Mouse (Mus musculus) ES-E14 (cell line): Measurements from ENCODE around the gene Klhdc7b. TPM values are rescaled to one million over a fixed set of nuclear protein-coding genes. Genes with fewer than 3 reads are reported as not detected.
"Not testable (repeated sequence)": the region's sequence is repeated elsewhere in the genome, so short reads cannot be mapped to it uniquely, and the experiment has no call there.

Experiments used
- DNase-seq: peaks from one replicate; pipeline ENCODE4 v3.0.0-alpha.2; 2013; ENCODE audit warnings: low read depth, low spot score
- H3K27ac ChIP-seq: 2 replicates; pipeline ENCODE4 v1.5.1; 2012; ENCODE audit warnings: low read depth, mild to moderate bottlenecking, low read length, moderate library complexity, mixed read lengths; ENCODE audit not compliant: poor library complexity, insufficient read depth, severe bottlenecking
- H3K36me3 ChIP-seq: 2 replicates; pipeline ENCODE4 v1.6.1; 2012; ENCODE audit warnings: mild to moderate bottlenecking, low read length, moderate library complexity, mixed read lengths; ENCODE audit not compliant: control insufficient read depth, poor library complexity, insufficient read depth, severe bottlenecking
- H3K4me1 ChIP-seq, 2 experiments: fragments of 150-350 bp in 1 of 2; sonication (generic) in 1 of 2; 2 replicates each; pipeline ENCODE4 v1.6.1; 2012; ENCODE audit warnings: low read length in 2 of 2, mild to moderate bottlenecking in 1 of 2, mixed read lengths in 1 of 2; ENCODE audit not compliant: control insufficient read depth in 2 of 2, insufficient read depth in 2 of 2, poor library complexity in 1 of 2
- H3K4me3 ChIP-seq, 2 experiments: fragments of 150-350 bp in 1 of 2; sonication (generic) in 1 of 2; 2 replicates each; pipeline ENCODE4 v1.5.1; 2012; ENCODE audit warnings: low read length in 2 of 2, low read depth in 1 of 2, mild to moderate bottlenecking in 1 of 2, mixed read lengths in 1 of 2; ENCODE audit not compliant: insufficient read depth in 1 of 2, poor library complexity in 1 of 2, severe bottlenecking in 1 of 2
- H3K9ac ChIP-seq: 2 replicates; pipeline ENCODE4 v1.6.1; 2012; ENCODE audit warnings: low read depth, mild to moderate bottlenecking, low read length, mixed read lengths; ENCODE audit not compliant: poor library complexity, insufficient read depth, severe bottlenecking
- H3K9me3 ChIP-seq: fragments of 150-350 bp; sonication (generic); 2 replicates; pipeline ENCODE4 v1.6.1; 2012; ENCODE audit warnings: low read depth, mild to moderate bottlenecking, low read length; ENCODE audit not compliant: control insufficient read depth, insufficient read depth
- CHD2 ChIP-seq: IDR thresholded peaks from 2 replicates; pipeline ENCODE4 v1.6.1; 2014; ENCODE audit warnings: mild to moderate bottlenecking, low read depth, low read length, inconsistent platforms
- HCFC1 ChIP-seq: IDR thresholded peaks from 2 replicates; pipeline ENCODE4 v1.6.1; 2012; ENCODE audit warnings: low read length, inconsistent platforms, borderline replicate concordance; ENCODE audit not compliant: insufficient read depth
- MAFK ChIP-seq: IDR thresholded peaks from 2 replicates; pipeline ENCODE4 v1.6.1; 2014; ENCODE audit warnings: mild to moderate bottlenecking, low read depth, low read length, inconsistent platforms; ENCODE audit not compliant: insufficient read depth
- ZC3H11A ChIP-seq: IDR thresholded peaks from 2 replicates; pipeline ENCODE4 v1.6.1; 2012; ENCODE audit warnings: low read depth, mild to moderate bottlenecking, inconsistent platforms, low read length, borderline replicate concordance
- ZNF384 ChIP-seq: IDR thresholded peaks from 2 replicates; pipeline ENCODE4 v1.6.1; 2012; ENCODE audit warnings: low read depth, low read length, inconsistent platforms
- in situ Hi-C, 2 experiments: fragments of 600-800 bp; cut with MboI; formaldehyde crosslinking; loops; one replicate each; pipeline ENCODE4 v1.15.1; 2025; ENCODE audit warnings: low sequenced_read_pairs in 2 of 2, inconsistent platforms in 1 of 2; ENCODE audit not compliant: unreplicated experiment in 2 of 2
- total RNA-seq: library from RNA; depleted of rRNA; stranded (reverse); fragments of 300-350 nt; gene quantifications from 2 replicates; pipeline ENCODE4 v1.2.3, GENCODE M21; 2012

Gene Klhdc7b
- total RNA-seq, 1 experiment: 0.13 TPM

DNA sequence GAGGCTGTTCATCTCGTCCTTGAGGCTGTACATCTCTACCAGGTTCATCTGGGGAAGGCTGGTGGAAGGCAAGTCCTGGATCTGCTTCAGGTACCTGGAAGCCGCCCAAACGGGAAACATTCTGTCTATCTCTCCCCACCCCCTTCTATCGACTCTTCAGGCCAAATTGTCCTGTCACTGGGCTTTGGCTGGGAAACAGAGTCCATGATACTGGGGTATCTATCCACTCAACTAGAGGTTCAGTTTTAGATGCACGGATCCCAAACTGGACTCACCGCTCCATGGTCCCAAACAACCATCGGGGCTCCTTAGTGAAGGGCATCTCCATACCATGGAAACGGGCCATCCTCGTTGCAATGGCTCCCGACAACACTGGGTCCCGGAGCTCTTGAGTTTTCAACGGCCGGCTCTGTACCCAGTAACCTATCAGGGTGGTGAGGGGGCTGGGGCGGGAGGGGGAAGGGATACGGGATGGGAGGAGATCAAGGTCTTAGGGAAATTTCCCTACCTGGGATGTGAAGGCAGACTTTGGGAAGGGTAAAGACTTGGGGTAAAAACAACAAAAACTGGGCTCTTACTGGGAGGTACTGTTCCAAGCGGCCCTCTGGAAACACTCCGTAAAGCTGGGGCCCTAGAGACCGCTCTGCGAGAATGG lies 43.5 kb downstream of the Klhdc7b start:
- in situ Hi-C loops: no loop called here
- Histone ChIP-seq H3K4me1 (peaks cover 2 to 12% of the 10 kb centered on the region in 2 experiments; a peak in 3 of 4 replicates), H3K9ac (peak overlapping the region; percentile 75), H3K9me3 (no peaks in the 10 kb centered on the region), H3K4me3 (peak overlapping the region; percentile 79 to 88), H3K36me3 (peaks cover 10% of the 10 kb centered on the region; the same call in 1 of the 2 replicates), H3K27ac (no peak overlapping the region)
- TF ChIP-seq HCFC1 (no peak), ZNF384 (no peak), CHD2 (no peak)
- no peak for DNase-seq

DNA sequence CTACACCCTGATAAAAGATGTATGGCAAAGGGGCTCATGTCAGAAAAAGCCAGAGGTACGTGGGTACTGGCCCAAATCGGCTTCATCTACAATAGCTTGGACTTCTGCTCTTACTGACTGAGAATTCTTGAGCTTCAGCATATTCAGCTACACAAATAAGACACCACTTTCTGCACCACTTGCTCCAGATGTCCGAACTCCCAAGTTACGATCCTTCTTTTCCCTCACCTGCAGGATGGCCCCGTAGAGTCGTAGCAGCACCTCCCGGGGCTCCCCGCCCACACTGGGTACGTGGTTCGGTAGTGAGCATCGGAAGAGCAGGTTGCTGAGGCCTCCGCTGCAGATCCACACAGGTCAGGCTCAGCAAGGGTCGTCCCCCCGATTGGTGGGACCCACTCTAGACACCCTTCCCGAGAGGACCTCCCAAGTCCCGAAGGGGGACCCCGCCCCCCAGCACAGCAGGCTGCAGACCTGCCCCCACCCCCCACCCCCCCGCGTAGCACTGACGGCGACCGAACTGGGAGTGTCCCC lies 44.2 kb downstream of the Klhdc7b start:
- Histone ChIP-seq H3K27ac (peak overlapping the region; percentile 26; the same call in 1 of the 2 replicates), H3K9ac (peak overlapping the region; percentile 75), H3K4me3 (peak overlapping the region; percentile 79 to 88), H3K36me3 (peaks cover 10% of the 10 kb centered on the region; the same call in 1 of the 2 replicates), H3K4me1 (peaks cover 2 to 12% of the 10 kb centered on the region in 2 experiments; a peak in 3 of 4 replicates), H3K9me3 (no peaks in the 10 kb centered on the region)
- TF ChIP-seq MAFK: no peak
- no peak for TF ChIP-seq ZC3H11A
- TF ChIP-seq ZNF384: no peak
- TF ChIP-seq CHD2: no peak
- no peak for TF ChIP-seq HCFC1
- no peak for DNase-seq
- in situ Hi-C loops: no loop called here

DNA sequence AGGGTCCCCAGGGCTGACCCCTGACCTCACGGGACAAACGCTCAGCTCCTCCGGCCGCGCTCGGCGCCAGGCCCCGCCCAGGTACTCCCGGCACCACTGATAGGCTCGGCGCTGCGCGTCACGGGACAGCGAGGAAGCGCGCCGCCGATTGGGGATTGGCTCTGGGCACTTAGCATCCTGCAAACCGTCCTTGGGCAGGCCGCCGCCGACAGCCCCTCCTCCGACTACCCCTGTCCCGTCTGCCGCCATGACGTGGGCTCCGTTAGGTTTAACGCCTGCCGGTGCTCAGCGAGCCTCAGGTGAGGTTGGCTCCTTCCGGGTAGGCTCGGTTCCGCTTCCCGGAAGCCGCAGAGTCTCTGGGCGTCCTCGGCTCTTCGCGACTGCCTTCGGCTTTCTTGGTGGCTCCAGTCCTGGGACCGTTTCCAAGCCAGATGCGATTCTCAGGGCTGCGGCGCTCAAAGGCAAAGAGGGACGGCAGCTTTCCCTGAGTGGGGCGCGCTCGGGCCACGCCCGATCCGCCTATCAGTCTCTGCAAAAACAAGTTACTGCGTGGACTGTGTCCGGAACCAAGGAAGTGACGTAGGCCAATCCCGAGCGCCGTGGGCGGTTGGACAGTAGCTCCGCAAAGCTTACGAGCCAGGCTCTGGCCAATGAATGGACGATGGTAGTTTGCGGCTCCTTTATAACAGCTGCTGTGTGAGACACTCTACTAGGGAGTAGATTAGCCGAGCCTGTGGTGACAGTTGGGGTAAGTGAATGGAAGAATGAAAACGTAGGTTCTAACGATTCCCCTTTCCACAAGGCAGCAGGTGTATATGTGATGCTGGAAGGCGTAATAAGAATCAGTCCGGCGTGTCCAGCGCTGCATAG lies 44.9 kb downstream of the Klhdc7b start, which contains the start of the genes C730034F03Rik, Gm44502 and Chkb:
Gene C730034F03Rik (plus strand): TSS at position 238 of the 870 bp plus-strand sequence.
Gene Gm44502 (minus strand): TSS at position 345 of the 870 bp plus-strand sequence.
Gene Chkb (minus strand): TSS at position 557 of the 870 bp plus-strand sequence.
- in situ Hi-C loops: no loop called here
- Histone ChIP-seq H3K4me3 (peak within 1 kb of the TSS; percentile 79 to 88), H3K9ac (peak within 1 kb of the TSS; percentile 76), H3K4me1 (peaks cover 2 to 16% of the 10 kb centered on the region in 2 experiments; a peak in 3 of 4 replicates), H3K36me3 (peaks cover 10% of the 10 kb centered on the region; the same call in 1 of the 2 replicates), H3K27ac (peak within 1 kb of the TSS; percentile 74), H3K9me3 (no peaks in the 10 kb centered on the region)
- DNase-seq: peak; percentile 82
- TF ChIP-seq ZC3H11A: no peak
- peak; percentile 35; the same call in 1 of the 2 replicates for TF ChIP-seq HCFC1

DNA sequence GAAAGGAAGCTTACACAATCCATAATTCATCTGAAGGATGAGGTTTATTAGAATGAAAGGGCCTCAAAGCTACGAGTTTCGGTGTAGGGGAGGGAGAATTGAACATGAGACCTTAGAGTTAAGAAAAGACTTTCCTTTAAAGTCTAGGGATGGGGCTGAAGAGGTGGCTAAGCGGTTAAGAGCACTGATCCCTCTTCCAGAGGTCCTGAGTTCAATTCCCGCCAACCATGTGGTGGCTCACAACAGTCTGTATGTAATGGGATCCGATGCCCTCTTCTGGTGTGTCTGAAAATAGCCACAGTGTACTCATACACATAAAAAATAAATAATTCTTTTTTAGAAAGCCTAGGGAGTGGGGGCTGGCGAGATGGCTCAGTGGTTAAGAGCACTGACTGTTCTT lies 45.6 kb downstream of the Klhdc7b start:
- H3K27ac ChIP-seq: no peak overlapping the region
- no peak for TF ChIP-seq CHD2
- TF ChIP-seq MAFK: no peak
- no peak for TF ChIP-seq HCFC1
- TF ChIP-seq ZNF384: no peak
- no peak for TF ChIP-seq ZC3H11A
- in situ Hi-C loops: no loop called here
- no peaks in the 10 kb centered on the region for H3K9me3 ChIP-seq
- H3K4me1 ChIP-seq: peaks cover 2 to 14% of the 10 kb centered on the region in 2 experiments; a peak in 3 of 4 replicates
- peaks cover 10% of the 10 kb centered on the region; the same call in 1 of the 2 replicates for H3K36me3 ChIP-seq
- DNase-seq: no peak
- H3K4me3 ChIP-seq: peak overlapping the region; percentile 79 to 88
- peak overlapping the region; percentile 76; the same call in 1 of the 2 replicates for H3K9ac ChIP-seq

DNA sequence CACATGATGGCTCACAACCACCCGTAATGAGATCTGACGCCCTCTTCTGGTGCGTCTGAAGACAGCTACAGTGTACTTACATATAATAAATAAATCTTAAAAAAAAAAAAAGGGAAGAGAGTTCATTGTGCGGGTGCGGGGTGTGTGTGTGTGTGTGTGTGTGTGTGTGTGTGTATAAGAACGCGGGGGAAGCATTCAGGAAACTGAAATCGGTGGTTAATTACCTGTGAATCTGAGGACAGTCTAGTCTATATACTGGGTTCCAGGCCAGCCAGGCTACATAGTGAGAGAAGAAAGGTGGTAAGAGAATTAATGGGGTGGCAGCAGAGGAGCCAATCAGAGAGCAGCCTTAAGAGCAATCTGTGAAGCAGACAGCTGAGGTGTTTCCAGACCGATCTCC lies 46.1 kb downstream of the Klhdc7b start:
- H3K27ac ChIP-seq, H3K4me3 ChIP-seq, H3K9me3 ChIP-seq, in situ Hi-C loops, DNase-seq, H3K36me3 ChIP-seq, H3K9ac ChIP-seq: not testable (repeated sequence)
- H3K4me1 ChIP-seq: peaks cover 2 to 14% of the 10 kb centered on the region in 2 experiments; a peak in 3 of 4 replicates
